Mouse (Mus musculus) CH12.LX (cell line): ENCODE results near the gene Gm20388. TPM values are rescaled to one million over a fixed set of nuclear protein-coding genes. Genes with fewer than 3 reads are reported as not detected.

Experiments used
- DNase-seq: peaks from one replicate; pipeline ENCODE4 v3.0.0-alpha.2; 2013; ENCODE audit errors: extremely low read depth
- H3K27ac ChIP-seq: 2 replicates; pipeline ENCODE4 v1.5.1; 2012; ENCODE audit warnings: low read depth, mild to moderate bottlenecking, control low read depth, moderate library complexity; ENCODE audit not compliant: insufficient read depth
- H3K27me3 ChIP-seq: replicated peaks from 2 replicates; pipeline ENCODE3; 2012; ENCODE audit warnings: inconsistent platforms
- H3K36me3 ChIP-seq, 2 experiments: replicated peaks in 1 of 2; 2 replicates each; pipeline versions ENCODE3 to v1.6.1; 2012; ENCODE audit warnings: inconsistent platforms in 1 of 2, low read length in 1 of 2, mild to moderate bottlenecking in 1 of 2, mixed read lengths in 1 of 2, moderate library complexity in 1 of 2; ENCODE audit not compliant: control insufficient read depth in 1 of 2, insufficient read depth in 1 of 2
- H3K4me1 ChIP-seq, 2 experiments: 2 replicates each; pipeline ENCODE4 v1.6.1; 2012; ENCODE audit warnings: inconsistent platforms in 1 of 2, moderate library complexity in 1 of 2; ENCODE audit not compliant: insufficient read depth in 2 of 2, control insufficient read depth in 1 of 2
- H3K4me2 ChIP-seq: 2 replicates; pipeline ENCODE4 v1.6.1; 2012; ENCODE audit warnings: low read depth, mild to moderate bottlenecking, control low read depth; ENCODE audit not compliant: poor library complexity, insufficient read depth, severe bottlenecking
- H3K4me3 ChIP-seq, 3 experiments: fragments of 150-350 bp in 1 of 3; sonication (generic) in 1 of 3; replicated peaks in 1 of 3; 2 replicates each; pipeline versions ENCODE3 to v1.5.1; 2011 to 2012; ENCODE audit warnings: low read depth in 2 of 3, low read length in 2 of 3, mild to moderate bottlenecking in 2 of 3, moderate library complexity in 2 of 3, control low read depth in 1 of 3, improper control_type of control experiment in 1 of 3, inconsistent platforms in 1 of 3, mixed read lengths in 1 of 3; ENCODE audit not compliant: poor library complexity in 1 of 3
- H3K79me2 ChIP-seq: replicated peaks from 2 replicates; pipeline ENCODE4 v1.6.1; 2012; ENCODE audit warnings: mild to moderate bottlenecking, moderate library complexity; ENCODE audit not compliant: control insufficient read depth, poor library complexity, insufficient read depth, severe bottlenecking; ENCODE audit errors: extremely low read depth
- H3K9ac ChIP-seq: 2 replicates; pipeline ENCODE4 v1.6.1; 2012; ENCODE audit warnings: low read depth, mild to moderate bottlenecking, control low read depth, moderate library complexity; ENCODE audit not compliant: insufficient read depth
- H3K9me3 ChIP-seq: replicated peaks from 2 replicates; pipeline ENCODE3; 2012; ENCODE audit warnings: low read length, inconsistent platforms, mixed read lengths
- CTCF ChIP-seq, 2 experiments: IDR thresholded peaks in 1 of 2; conservative IDR thresholded peaks in 1 of 2; 2 replicates each; pipeline ENCODE4 v1.5.1; 2011 to 2012; ENCODE audit warnings: low read depth in 2 of 2, low read length in 2 of 2, improper control_type of control experiment in 1 of 2, inconsistent platforms in 1 of 2, mild to moderate bottlenecking in 1 of 2, moderate library complexity in 1 of 2
- E2F4 ChIP-seq: IDR thresholded peaks from 2 replicates; pipeline ENCODE4 v1.6.1; 2011; ENCODE audit warnings: low read depth, low read length, improper control_type of control experiment; ENCODE audit not compliant: insufficient replicate concordance
- ELF1 ChIP-seq: IDR thresholded peaks from 2 replicates; pipeline ENCODE4 v1.6.1; 2014; ENCODE audit warnings: low read depth, mild to moderate bottlenecking, inconsistent platforms, low read length, improper control_type of control experiment
- ETS1 ChIP-seq: conservative IDR thresholded peaks from 2 replicates; pipeline ENCODE4 v1.6.1; 2012; ENCODE audit warnings: low read depth, mild to moderate bottlenecking, inconsistent platforms, low read length, improper control_type of control experiment, moderate library complexity
- GABPA ChIP-seq: IDR thresholded peaks from 2 replicates; pipeline ENCODE4 v1.6.1; 2012; ENCODE audit warnings: low read depth, low read length, improper control_type of control experiment, inconsistent platforms; ENCODE audit not compliant: insufficient replicate concordance
- HCFC1 ChIP-seq: IDR thresholded peaks from 2 replicates; pipeline ENCODE4 v1.6.1; 2012; ENCODE audit warnings: low read depth, mild to moderate bottlenecking, inconsistent platforms, low read length, improper control_type of control experiment
- KAT2A ChIP-seq: IDR thresholded peaks from 2 replicates; pipeline ENCODE4 v1.6.1; 2012; ENCODE audit warnings: low read length, improper control_type of control experiment, inconsistent platforms; ENCODE audit not compliant: insufficient replicate concordance
- MAFK ChIP-seq: IDR thresholded peaks from 2 replicates; pipeline ENCODE4 v1.6.1; 2011; ENCODE audit warnings: low read length, improper control_type of control experiment; ENCODE audit not compliant: insufficient replicate concordance
- MYC ChIP-seq: IDR thresholded peaks from 2 replicates; pipeline ENCODE4 v1.6.1; 2011; ENCODE audit warnings: low read depth, mild to moderate bottlenecking, improper control_type of control experiment, low read length
- NELFE ChIP-seq: IDR thresholded peaks from 2 replicates; pipeline ENCODE4 v1.6.1; 2011; ENCODE audit warnings: low read depth, low read length, improper control_type of control experiment
- NRF1 ChIP-seq: IDR thresholded peaks from 2 replicates; pipeline ENCODE4 v1.6.1; 2014; ENCODE audit warnings: low read depth, mild to moderate bottlenecking, inconsistent platforms, low read length, improper control_type of control experiment, moderate library complexity
- POLR2A ChIP-seq: IDR thresholded peaks from 2 replicates; pipeline ENCODE4 v1.6.1; 2011; ENCODE audit warnings: low read depth, mild to moderate bottlenecking, improper control_type of control experiment, low read length
- POLR2AphosphoS2 ChIP-seq: IDR thresholded peaks from 2 replicates; pipeline ENCODE4 v1.6.1; 2011; ENCODE audit warnings: low read depth, low read length, improper control_type of control experiment
- SIN3A ChIP-seq: IDR thresholded peaks from 2 replicates; pipeline ENCODE4 v1.6.1; 2012; ENCODE audit warnings: low read length, improper control_type of control experiment, inconsistent platforms
- TBP ChIP-seq: conservative IDR thresholded peaks from 2 replicates; pipeline ENCODE4 v1.6.1; 2011; ENCODE audit warnings: low read depth, low read length, improper control_type of control experiment
- USF1 ChIP-seq: IDR thresholded peaks from 2 replicates; pipeline ENCODE4 v1.6.1; 2014; ENCODE audit warnings: low read depth, mild to moderate bottlenecking, inconsistent platforms, low read length, improper control_type of control experiment
- ZC3H11A ChIP-seq: IDR thresholded peaks from 2 replicates; pipeline ENCODE4 v1.6.1; 2012; ENCODE audit warnings: low read depth, mild to moderate bottlenecking, inconsistent platforms, low read length, improper control_type of control experiment
- ZKSCAN1 ChIP-seq: IDR thresholded peaks from 2 replicates; pipeline ENCODE4 v1.6.1; 2012; ENCODE audit warnings: low read depth, inconsistent platforms, low read length, improper control_type of control experiment, borderline replicate concordance
- ZMIZ1 ChIP-seq: IDR thresholded peaks from 2 replicates; pipeline ENCODE4 v1.6.1; 2012; ENCODE audit warnings: low read depth, mild to moderate bottlenecking, inconsistent platforms, low read length, improper control_type of control experiment
- dilution Hi-C: fragments of 300-500 bp; cut with MboI; formaldehyde crosslinking; loops from 2 replicates; pipeline ENCODE4 v1.14.3; 2020; ENCODE audit warnings: low sequenced_read_pairs; ENCODE audit not compliant: extremely low pct_unique_long_range_greater_than_20kb, extremely low pct_ligation_motif_present
- in situ Hi-C: fragments of 300-500 bp; cut with MboI; formaldehyde crosslinking; loops from 3 replicates; pipeline ENCODE4 v1.14.3; 2019; ENCODE audit warnings: low sequenced_read_pairs, low pct_ligation_motif_present, low pct_unique_long_range_greater_than_20kb, mixed read lengths
- polyA plus RNA-seq: library from polyadenylated mRNA; unstranded; fragments of >175 nt; gene quantifications from 2 replicates; pipeline ENCODE4 v1.2.1, GENCODE M21; 2012; ENCODE audit warnings: low read depth; ENCODE audit not compliant: insufficient read length
- total RNA-seq, 2 experiments: library from RNA; depleted of rRNA; stranded (reverse); fragments of 300-350 nt in 1 of 2; fragments of >200 nt in 1 of 2; gene quantifications; 2 replicates each; pipeline ENCODE4 v1.2.3; 2012 to 2014

Gene Gm20388
- total and polyA plus RNA-seq, 3 experiments = 14.8 to 26.3 (median 22.2) TPM

DNA sequence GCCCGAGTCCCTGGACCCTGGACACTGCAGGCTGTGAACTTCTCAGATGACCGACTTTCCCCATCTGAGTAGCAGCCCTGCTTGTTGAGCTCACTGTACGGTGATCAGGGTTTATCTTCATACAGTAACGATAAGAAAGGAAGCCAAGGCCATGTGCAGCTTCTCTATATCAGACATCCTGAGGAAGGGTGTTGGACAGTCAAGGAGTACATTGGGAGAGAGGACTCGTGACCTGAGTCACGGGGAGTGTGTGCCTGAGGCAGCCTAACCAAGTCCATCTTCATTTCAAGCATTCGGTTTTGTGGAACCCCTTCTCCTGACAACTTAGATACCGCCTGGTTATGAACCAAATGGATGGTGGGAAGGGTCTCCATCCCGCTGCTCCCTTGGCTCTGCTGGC lies 1964.9 kb downstream of the Gm20388 start:
- H3K4me3 ChIP-seq = no peak overlapping the region
- no peak overlapping the region for H3K4me2 ChIP-seq
- H3K36me3 ChIP-seq = peaks cover 10 to 18% of the 10 kb centered on the region in 2 experiments
- H3K9me3 ChIP-seq = no peaks in the 10 kb centered on the region
- DNase-seq = no peak
- H3K79me2 ChIP-seq = no peaks in the 10 kb centered on the region
- H3K27me3 ChIP-seq = no peaks in the 10 kb centered on the region
- peaks cover 27 to 94% of the 10 kb centered on the region in 2 experiments for H3K4me1 ChIP-seq
- in situ Hi-C loops = loop anchor here (10.0 kb wide), 1 partner anchor 49 kb away; no protein-coding TSS in a partner anchor
- dilution Hi-C loops = no loop called here
- TF ChIP-seq MAFK (no peak), MYC (no peak), POLR2A (no peak), ZC3H11A (no peak), GABPA (no peak), HCFC1 (no peak), ZMIZ1 (no peak), ETS1 (no peak), USF1 (no peak), ELF1 (no peak), POLR2AphosphoS2 (no peak; the same call in 1 of the 2 replicates), NELFE (no peak), TBP (no peak), NRF1 (no peak), SIN3A (no peak), ZKSCAN1 (no peak), CTCF (conservative IDR thresholded peaks at IDR 0.05 in 1 of 2, IDR thresholded peaks at IDR 0.05 in 1 of 2; ENCODE audit: low read depth in 2 of 2, low read length in 2 of 2) (no peak), E2F4 (no peak), KAT2A (no peak)
- no peak overlapping the region for H3K27ac ChIP-seq
- no peak overlapping the region for H3K9ac ChIP-seq

DNA sequence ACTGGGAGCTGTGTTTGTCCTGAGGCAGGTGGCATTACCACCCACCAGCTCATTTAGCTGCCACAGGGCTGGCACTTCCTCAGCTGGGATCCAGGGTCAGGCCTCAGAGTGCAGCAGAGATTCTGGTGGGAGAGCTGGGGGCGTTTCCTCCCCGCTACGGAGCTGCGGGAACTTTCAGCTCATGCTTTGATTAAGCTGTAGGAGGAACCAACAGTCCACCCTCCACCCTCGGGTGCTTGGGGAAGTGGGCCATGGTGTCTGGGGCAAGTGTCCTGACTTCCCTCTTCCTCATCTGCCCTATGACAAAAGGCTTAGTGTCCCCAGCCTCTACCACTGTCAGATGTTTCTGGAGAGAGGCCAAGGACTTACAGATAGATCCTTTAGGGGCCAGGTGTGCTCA lies 1966.6 kb downstream of the Gm20388 start:
- no peak for TF ChIP-seq MAFK
- TF ChIP-seq POLR2AphosphoS2 = peak; percentile 41; the same call in 1 of the 2 replicates
- TF ChIP-seq POLR2A = peak; percentile 45; the same call in 1 of the 2 replicates
- Histone ChIP-seq H3K79me2 (no peaks in the 10 kb centered on the region), H3K4me1 (peaks cover 22 to 92% of the 10 kb centered on the region in 2 experiments), H3K9ac (no peak overlapping the region), H3K27ac (peak overlapping the region; percentile 16; the same call in 1 of the 2 replicates), H3K36me3 (peaks cover 27 to 35% of the 10 kb centered on the region in 2 experiments), H3K27me3 (no peaks in the 10 kb centered on the region), H3K4me2 (no peak overlapping the region), H3K9me3 (no peaks in the 10 kb centered on the region), H3K4me3 (no peak overlapping the region)
- dilution Hi-C loops = no loop called here
- no peak for DNase-seq
- in situ Hi-C loops = loop anchor here (10.0 kb wide), 1 partner anchor 48 kb away; no protein-coding TSS in a partner anchor
